Mouse (Mus musculus): ENCODE results near the gene Zfp84. TPM values are rescaled to one million over a fixed set of nuclear protein-coding genes. Genes with fewer than 3 reads are reported as not detected.

Zfp84 gene
- polyA plus RNA-seq, 1 experiment from 2014 or later, result 12.3 TPM

- WGBS, result 41% methylated on average over 27 of the region's 27 CpGs
- Histone ChIP-seq H3K4me3 (ENCODE audit: low read depth, low read length) (no peak overlapping the region), H3K9me3 (ENCODE audit: control insufficient read depth, low read length) (peaks cover 8% of the 10 kb centered on the region; the same call in 1 of the 2 replicates), H3K27me3 (replicated peaks; ENCODE audit: control insufficient read depth, insufficient read depth, low read length) (0 out of 2 replicates have a peak, but pooled peaks cover 5% of the 10 kb centered on the region), H3K4me2 (ENCODE audit: low read length) (no peak overlapping the region), H3K9ac (ENCODE audit: low read length) (no peak overlapping the region), H3K36me3 (ENCODE audit: control insufficient read depth, insufficient read depth, low read length) (peaks cover 57% of the 10 kb centered on the region), H3K4me1 (replicated peaks; ENCODE audit: control insufficient read depth, insufficient read depth, low read length) (no peaks in the 10 kb centered on the region), H3K27ac (ENCODE audit: low read depth) (no peak overlapping the region)
- ATAC-seq (replicated peaks; ENCODE audit: low FRiP score, low TSS enrichment, low read depth) (no peak), DNase-seq (ENCODE audit: low spot score) (no peak)
Observed at GRCm38 (mm10) chr7:29792906-29793305, 24.6 kb downstream of the Zfp84 start.

- Histone ChIP-seq H3K27ac (ENCODE audit: low read depth) (no peak overlapping the region), H3K4me2 (ENCODE audit: low read length) (no peak overlapping the region), H3K4me1 (replicated peaks; ENCODE audit: control insufficient read depth, insufficient read depth, low read length) (no peaks in the 10 kb centered on the region), H3K9me3 (ENCODE audit: control insufficient read depth, low read length) (no peaks in the 10 kb centered on the region), H3K9ac (ENCODE audit: low read length) (no peak overlapping the region), H3K36me3 (ENCODE audit: control insufficient read depth, insufficient read depth, low read length) (no peaks in the 10 kb centered on the region), H3K4me3 (ENCODE audit: low read depth, low read length) (no peak overlapping the region), H3K27me3 (replicated peaks; ENCODE audit: control insufficient read depth, insufficient read depth, low read length) (no peaks in the 10 kb centered on the region)
- no peak for DNase-seq (ENCODE audit: low spot score)
- ATAC-seq (replicated peaks; ENCODE audit: low FRiP score, low TSS enrichment, low read depth), result no peak
- WGBS, result 79% methylated on average over 5 of the region's 5 CpGs
Observed at GRCm38 (mm10) chr7:29807046-29807445, 38.7 kb downstream of the Zfp84 start.

- Histone ChIP-seq H3K36me3 (ENCODE audit: control insufficient read depth, insufficient read depth, low read length) (no peaks in the 10 kb centered on the region), H3K4me2 (ENCODE audit: low read length) (no peak overlapping the region), H3K9ac (ENCODE audit: low read length) (no peak overlapping the region), H3K4me1 (replicated peaks; ENCODE audit: control insufficient read depth, insufficient read depth, low read length) (peaks cover 12% of the 10 kb centered on the region), H3K9me3 (ENCODE audit: control insufficient read depth, low read length) (no peaks in the 10 kb centered on the region), H3K4me3 (ENCODE audit: low read depth, low read length) (no peak overlapping the region), H3K27ac (ENCODE audit: low read depth) (no peak overlapping the region), H3K27me3 (replicated peaks; ENCODE audit: control insufficient read depth, insufficient read depth, low read length) (no peaks in the 10 kb centered on the region)
- ATAC-seq (replicated peaks; ENCODE audit: low FRiP score, low TSS enrichment, low read depth) (no peak), DNase-seq (ENCODE audit: low spot score) (no peak)
- 94% methylated on average over 1 of the region's 1 CpGs for WGBS
Observed at GRCm38 (mm10) chr7:29812244-29812643, 43.9 kb downstream of the Zfp84 start.

- Histone ChIP-seq H3K4me1 (replicated peaks; ENCODE audit: control insufficient read depth, insufficient read depth, low read length) (peaks cover 18% of the 10 kb centered on the region), H3K27ac (ENCODE audit: low read depth) (no peak overlapping the region), H3K27me3 (replicated peaks; ENCODE audit: control insufficient read depth, insufficient read depth, low read length) (no peaks in the 10 kb centered on the region), H3K9me3 (ENCODE audit: control insufficient read depth, low read length) (no peaks in the 10 kb centered on the region), H3K4me2 (ENCODE audit: low read length) (no peak overlapping the region), H3K4me3 (ENCODE audit: low read depth, low read length) (no peak overlapping the region), H3K36me3 (ENCODE audit: control insufficient read depth, insufficient read depth, low read length) (0 out of 2 replicates have a peak, but pooled peaks cover 3% of the 10 kb centered on the region), H3K9ac (ENCODE audit: low read length) (no peak overlapping the region)
- DNase-seq (ENCODE audit: low spot score) (no peak), ATAC-seq (replicated peaks; ENCODE audit: low FRiP score, low TSS enrichment, low read depth) (no peak)
- WGBS, result 89% methylated on average over 2 of the region's 2 CpGs
Observed at GRCm38 (mm10) chr7:29814381-29814780, 46.0 kb downstream of the Zfp84 start.

- Histone ChIP-seq H3K9me3 (ENCODE audit: control insufficient read depth, low read length) (no peaks in the 10 kb centered on the region), H3K9ac (ENCODE audit: low read length) (peak overlapping the region; percentile 53), H3K27ac (ENCODE audit: low read depth) (peak overlapping the region; percentile 84; the same call in 1 of the 2 replicates), H3K36me3 (ENCODE audit: control insufficient read depth, insufficient read depth, low read length) (0 out of 2 replicates have a peak, but pooled peaks cover 3% of the 10 kb centered on the region), H3K4me1 (replicated peaks; ENCODE audit: control insufficient read depth, insufficient read depth, low read length) (peaks cover 18% of the 10 kb centered on the region), H3K4me3 (ENCODE audit: low read depth, low read length) (peak overlapping the region; percentile 81), H3K27me3 (replicated peaks; ENCODE audit: control insufficient read depth, insufficient read depth, low read length) (no peaks in the 10 kb centered on the region), H3K4me2 (ENCODE audit: low read length) (peak overlapping the region; percentile 88)
- DNase-seq (ENCODE audit: low spot score), result no peak
- WGBS, result 3% methylated on average over 12 of the region's 12 CpGs
- ATAC-seq (replicated peaks; ENCODE audit: low FRiP score, low TSS enrichment, low read depth), result peak; percentile 57; the same call in 1 of the 2 replicates
Observed at GRCm38 (mm10) chr7:29815061-29815784, 46.9 kb downstream of the Zfp84 start.

- H3K27ac ChIP-seq (ENCODE audit: low read depth), result peak within 1 kb of the TSS; percentile 84
Observed at GRCm38 (mm10) chr7:29815910-29816429, 47.6 kb downstream of the Zfp84 start, which contains the start of gene Zfp790. TSS of gene Zfp790 (plus strand) at chr7:29816114.

GRCm38 (mm10) chr7:29818619-29819254 is 50.4 kb downstream of the Zfp84 start:
- no peak overlapping the region for H3K27ac ChIP-seq (ENCODE audit: low read depth)
- WGBS, result 4% methylated on average over 12 of the region's 12 CpGs

More at GRCm38 (mm10) chr7:29815910-29816429, 47.6 kb downstream of the Zfp84 start, which contains the start of gene Zfp790:
- DNase-seq (ENCODE audit: low spot score) (peak; percentile 90), ATAC-seq (replicated peaks; ENCODE audit: low FRiP score, low TSS enrichment, low read depth) (peak; percentile 96)
- Histone ChIP-seq H3K9ac (ENCODE audit: low read length) (peak within 1 kb of the TSS; percentile 64), H3K9me3 (ENCODE audit: control insufficient read depth, low read length) (no peaks in the 10 kb centered on the region), H3K4me3 (ENCODE audit: low read depth, low read length) (peak within 1 kb of the TSS; percentile 81), H3K4me2 (ENCODE audit: low read length) (peak within 1 kb of the TSS; percentile 88), H3K27me3 (replicated peaks; ENCODE audit: control insufficient read depth, insufficient read depth, low read length) (no peaks in the 10 kb centered on the region), H3K4me1 (replicated peaks; ENCODE audit: control insufficient read depth, insufficient read depth, low read length) (peaks cover 18% of the 10 kb centered on the region), H3K36me3 (ENCODE audit: control insufficient read depth, insufficient read depth, low read length) (0 out of 2 replicates have a peak, but pooled peaks cover 3% of the 10 kb centered on the region)
- under 1% methylated on average over 26 of the region's 26 CpGs for WGBS

GRCm38 (mm10) chr7:29828001-29828400 is 59.6 kb downstream of the Zfp84 start:
- H3K4me1 ChIP-seq (replicated peaks; ENCODE audit: control insufficient read depth, insufficient read depth, low read length), result no peaks in the 10 kb centered on the region
- H3K4me3 ChIP-seq (ENCODE audit: low read depth, low read length), result no peak overlapping the region
- DNase-seq (ENCODE audit: low spot score), result no peak
- 94% methylated on average over 12 of the region's 12 CpGs for WGBS
- H3K27ac ChIP-seq (ENCODE audit: low read depth), result no peak overlapping the region
- peaks cover 82% of the 10 kb centered on the region for H3K36me3 ChIP-seq (ENCODE audit: control insufficient read depth, insufficient read depth, low read length)
- H3K4me2 ChIP-seq (ENCODE audit: low read length), result no peak overlapping the region
- no peaks in the 10 kb centered on the region for H3K27me3 ChIP-seq (replicated peaks; ENCODE audit: control insufficient read depth, insufficient read depth, low read length)
- H3K9me3 ChIP-seq (ENCODE audit: control insufficient read depth, low read length), result no peaks in the 10 kb centered on the region
- no peak overlapping the region for H3K9ac ChIP-seq (ENCODE audit: low read length)
- no peak for ATAC-seq (replicated peaks; ENCODE audit: low FRiP score, low TSS enrichment, low read depth)

More at GRCm38 (mm10) chr7:29818619-29819254, 50.4 kb downstream of the Zfp84 start:
- peak overlapping the region; percentile 76 for H3K4me3 ChIP-seq (ENCODE audit: low read depth, low read length)
- H3K9ac ChIP-seq (ENCODE audit: low read length), result peak overlapping the region; percentile 51
- peak; percentile 58; the same call in 1 of the 2 replicates for ATAC-seq (replicated peaks; ENCODE audit: low FRiP score, low TSS enrichment, low read depth)
- peaks cover 18% of the 10 kb centered on the region for H3K4me1 ChIP-seq (replicated peaks; ENCODE audit: control insufficient read depth, insufficient read depth, low read length)
- peaks cover 12% of the 10 kb centered on the region for H3K36me3 ChIP-seq (ENCODE audit: control insufficient read depth, insufficient read depth, low read length)
- no peaks in the 10 kb centered on the region for H3K27me3 ChIP-seq (replicated peaks; ENCODE audit: control insufficient read depth, insufficient read depth, low read length)
- H3K9me3 ChIP-seq (ENCODE audit: control insufficient read depth, low read length), result no peaks in the 10 kb centered on the region
- DNase-seq (ENCODE audit: low spot score), result peak; percentile 84
- H3K4me2 ChIP-seq (ENCODE audit: low read length), result peak overlapping the region; percentile 75
